ENCODE assay signal across 23 mouse cellular contexts in genomic region chr14:27226288-27226687, GRCm38 (mm10).
DNase-seq lines count a peak whose midpoint lies in the region; ATAC-seq and TF ChIP-seq lines count a peak whose summit lies in the region.
"Had no signal": no experiment of that assay in that cellular context is flagged by ENCODE, and none has a peak within 500 bp of the region (broad histone marks: within the 10 kb centered on the region; RNA-seq: fewer than 3 reads in every experiment).

No protein-coding gene starts in this region.

- no peak overlapping the region for H3K27ac ChIP-seq in hindbrain, postnatal 0 days
- H3K27ac ChIP-seq in hindbrain, embryonic 13.5 days = no peak overlapping the region
- no peak overlapping the region for H3K27ac ChIP-seq in liver, adult 2 months (replicated peaks; ENCODE audit: insufficient read depth, low read depth, low read length)
- H3K27ac ChIP-seq in liver, embryonic 12.5 days = no peak overlapping the region
- H3K27ac ChIP-seq: embryonic facial prominence, embryonic 13.5 days; embryonic facial prominence, embryonic 15.5 days; forebrain, embryonic 10.5 days; forebrain, embryonic 12.5 days had no signal

- no peak for TF ChIP-seq POLR2A in liver, adult 2 months (IDR thresholded peaks at IDR 0.05; ENCODE audit: extremely low read depth, insufficient read depth, low read length)

- H3K9ac ChIP-seq in hindbrain, postnatal 0 days (replicated peaks; ENCODE audit: low read length) = no peak overlapping the region
- no peak overlapping the region for H3K9ac ChIP-seq in hindbrain, embryonic 13.5 days
- H3K9ac ChIP-seq in liver, adult 2 months (ENCODE audit: low read depth, low read length) = no peak overlapping the region
- no peak overlapping the region for H3K9ac ChIP-seq in liver, embryonic 12.5 days
- H3K9ac ChIP-seq: embryonic facial prominence, embryonic 13.5 days; embryonic facial prominence, embryonic 15.5 days; forebrain, embryonic 12.5 days had no signal

- no peak overlapping the region for H3K4me2 ChIP-seq in hindbrain, postnatal 0 days (ENCODE audit: low read depth, low read length)
- H3K4me2 ChIP-seq in hindbrain, embryonic 13.5 days = no peak overlapping the region
- H3K4me2 ChIP-seq in liver, embryonic 12.5 days = no peak overlapping the region
- H3K4me2 ChIP-seq: embryonic facial prominence, embryonic 13.5 days; embryonic facial prominence, embryonic 15.5 days; forebrain, embryonic 12.5 days had no signal

- peak; percentile 22 for DNase-seq in hindbrain, postnatal 0 days (ENCODE audit: low spot score)
- peak; percentile 14 for DNase-seq in kidney, postnatal 14 days
- DNase-seq in kidney, postnatal 10 days = no peak
- peak; percentile 40 for DNase-seq in liver, adult 2 months (ENCODE audit: extremely low read depth, low read depth, low spot score)
- no peak for DNase-seq in left cerebral cortex, adult 8-10 months (ENCODE audit: low spot score in 2 of 2)
- DNase-seq: adrenal gland, adult 2 months; adrenal gland, postnatal 10 days; adrenal gland, postnatal 25 days; cerebellum, adult 11 months; cerebellum, adult 18-20 months; cerebellum, adult 8-10 months; cerebellum, adult 9-11 months; cerebellum, postnatal 14 days; cerebellum, postnatal 36 days; embryo, embryonic 11 days had no signal

- ATAC-seq in hindbrain, postnatal 0 days = no peak
- no peak for ATAC-seq in hindbrain, embryonic 13.5 days (ENCODE audit: low FRiP score)
- ATAC-seq in liver, embryonic 12.5 days = no peak
- ATAC-seq: forebrain, embryonic 14.5 days had no signal

- no peaks in the 10 kb centered on the region for H3K79me2 ChIP-seq in liver, adult 2 months (ENCODE audit: control insufficient read depth, insufficient read depth, low read length)

- WGBS in hindbrain, postnatal 0 days = 44% methylated on average over 3 of the region's 3 CpGs
- 44% methylated on average over 3 of the region's 3 CpGs for WGBS in hindbrain, embryonic 13.5 days
- 71% methylated on average over 3 of the region's 3 CpGs for WGBS in liver, adult 2 months
- WGBS in liver, embryonic 12.5 days (ENCODE audit: insufficient replicate concordance) = 67% methylated on average over 3 of the region's 3 CpGs

- H3K4me3 ChIP-seq in hindbrain, postnatal 0 days (ENCODE audit: low read length) = no peak overlapping the region
- no peak overlapping the region for H3K4me3 ChIP-seq in hindbrain, embryonic 13.5 days
- no peak overlapping the region for H3K4me3 ChIP-seq in liver, adult 2 months (ENCODE audit: insufficient read depth, low read depth, low read length)
- no peak overlapping the region for H3K4me3 ChIP-seq in liver, embryonic 12.5 days
- H3K4me3 ChIP-seq: embryonic facial prominence, embryonic 13.5 days; embryonic facial prominence, embryonic 15.5 days; erythroblast, embryonic 14.5 days; forebrain, embryonic 10.5 days; forebrain, embryonic 12.5 days had no signal

- H3K27me3 ChIP-seq in hindbrain, postnatal 0 days (ENCODE audit: insufficient read depth, low read length) = no peaks in the 10 kb centered on the region
- H3K27me3 ChIP-seq in hindbrain, embryonic 13.5 days = no peaks in the 10 kb centered on the region
- H3K27me3 ChIP-seq in liver, adult 2 months (ENCODE audit: control insufficient read depth, insufficient read depth, low read length) = no peaks in the 10 kb centered on the region
- no peaks in the 10 kb centered on the region for H3K27me3 ChIP-seq in liver, embryonic 12.5 days (replicated peaks)
- H3K27me3 ChIP-seq: embryonic facial prominence, embryonic 13.5 days; embryonic facial prominence, embryonic 15.5 days; forebrain, embryonic 12.5 days had no signal

- H3K36me3 ChIP-seq in hindbrain, postnatal 0 days (ENCODE audit: insufficient read depth, low read length) = no peaks in the 10 kb centered on the region
- no peaks in the 10 kb centered on the region for H3K36me3 ChIP-seq in hindbrain, embryonic 13.5 days
- no peaks in the 10 kb centered on the region for H3K36me3 ChIP-seq in liver, adult 2 months (ENCODE audit: control insufficient read depth, insufficient read depth, low read length)
- no peaks in the 10 kb centered on the region for H3K36me3 ChIP-seq in liver, embryonic 12.5 days
- H3K36me3 ChIP-seq: embryonic facial prominence, embryonic 13.5 days; embryonic facial prominence, embryonic 15.5 days; forebrain, embryonic 10.5 days; forebrain, embryonic 12.5 days had no signal

- H3K9me3 ChIP-seq in hindbrain, postnatal 0 days (ENCODE audit: low read length) = no peaks in the 10 kb centered on the region
- no peaks in the 10 kb centered on the region for H3K9me3 ChIP-seq in hindbrain, embryonic 13.5 days
- no peaks in the 10 kb centered on the region for H3K9me3 ChIP-seq in liver, embryonic 12.5 days (replicated peaks)
- H3K9me3 ChIP-seq: embryonic facial prominence, embryonic 13.5 days; embryonic facial prominence, embryonic 15.5 days; forebrain, embryonic 10.5 days; forebrain, embryonic 12.5 days had no signal

- no peaks in the 10 kb centered on the region for H3K4me1 ChIP-seq in hindbrain, postnatal 0 days (ENCODE audit: insufficient read depth, low read length)
- H3K4me1 ChIP-seq in hindbrain, embryonic 13.5 days (replicated peaks) = peaks cover 12% of the 10 kb centered on the region
- H3K4me1 ChIP-seq in liver, adult 2 months (ENCODE audit: control insufficient read depth, insufficient read depth, low read length) = no peaks in the 10 kb centered on the region; the same call in none of the 2 replicates
- H3K4me1 ChIP-seq in liver, embryonic 12.5 days = peaks cover 19% of the 10 kb centered on the region

- no peak for TF ChIP-seq CTCF in hindbrain, postnatal 0 days (IDR thresholded peaks at IDR 0.05; ENCODE audit: low read depth)
- no peak for TF ChIP-seq CTCF in liver, adult 2 months (IDR thresholded peaks at IDR 0.05; ENCODE audit: low read depth, low read length)

Comparison
In these comparisons a context has a peak if more than half of its experiments do, and no peak if none do; other contexts are left out.
1. DNase-seq: peak in hindbrain, postnatal 0 days (single experiment), kidney, postnatal 14 days (single experiment) and liver, adult 2 months (single experiment); none in kidney, postnatal 10 days (single experiment) and left cerebral cortex, adult 8-10 months (0 of 2).